Mouse (Mus musculus) olfactory bulb, adult 2 months (tissue): Measurements from ENCODE around the gene Rab31. TPM values are rescaled to one million over a fixed set of nuclear protein-coding genes. Genes with fewer than 3 reads are reported as not detected.

Source experiments
- H3K27ac ChIP-seq: fragments of 200-500 bp; 2 replicates; pipeline ENCODE4 v1.5.1; 2012; ENCODE audit warnings: low read depth, low read length; ENCODE audit not compliant: insufficient read depth
- H3K4me1 ChIP-seq: fragments of 200-500 bp; 2 replicates; pipeline ENCODE4 v1.6.1; 2012; ENCODE audit warnings: low read length; ENCODE audit not compliant: control insufficient read depth, insufficient read depth
- H3K4me3 ChIP-seq: fragments of 200-500 bp; 2 replicates; pipeline ENCODE4 v1.5.1; 2012; ENCODE audit warnings: mild to moderate bottlenecking, low read depth, low read length, moderate library complexity; ENCODE audit not compliant: insufficient read depth
- CTCF ChIP-seq: fragments of 200-500 bp; IDR thresholded peaks from 2 replicates; pipeline ENCODE4 v1.5.1; 2012; ENCODE audit warnings: low read depth, mild to moderate bottlenecking, low read length, moderate library complexity; ENCODE audit not compliant: insufficient read depth
- POLR2A ChIP-seq: fragments of 200-500 bp; IDR thresholded peaks from 2 replicates; pipeline ENCODE4 v1.6.1; 2012; ENCODE audit warnings: mild to moderate bottlenecking, low read depth, low read length, moderate library complexity; ENCODE audit not compliant: insufficient read depth
- WGBS: fragments of 180-500 bp; shearing (Covaris S2); methylation state at CpG from one replicate; pipeline ENCODE4 v1.1.7; 2018; 5-methylcytosine and 5-hydroxymethylcytosine counted together
- polyA plus RNA-seq: library from polyadenylated mRNA; stranded (reverse); fragments of >200 nt; gene quantifications from 2 replicates; pipeline ENCODE4 v1.2.4, GENCODE M21; 2012; ENCODE audit warnings: low replicate concordance; ENCODE audit not compliant: missing spikeins, insufficient read depth, insufficient read length

Gene Rab31
- polyA plus RNA-seq, 1 experiment, result not detected

DNA sequence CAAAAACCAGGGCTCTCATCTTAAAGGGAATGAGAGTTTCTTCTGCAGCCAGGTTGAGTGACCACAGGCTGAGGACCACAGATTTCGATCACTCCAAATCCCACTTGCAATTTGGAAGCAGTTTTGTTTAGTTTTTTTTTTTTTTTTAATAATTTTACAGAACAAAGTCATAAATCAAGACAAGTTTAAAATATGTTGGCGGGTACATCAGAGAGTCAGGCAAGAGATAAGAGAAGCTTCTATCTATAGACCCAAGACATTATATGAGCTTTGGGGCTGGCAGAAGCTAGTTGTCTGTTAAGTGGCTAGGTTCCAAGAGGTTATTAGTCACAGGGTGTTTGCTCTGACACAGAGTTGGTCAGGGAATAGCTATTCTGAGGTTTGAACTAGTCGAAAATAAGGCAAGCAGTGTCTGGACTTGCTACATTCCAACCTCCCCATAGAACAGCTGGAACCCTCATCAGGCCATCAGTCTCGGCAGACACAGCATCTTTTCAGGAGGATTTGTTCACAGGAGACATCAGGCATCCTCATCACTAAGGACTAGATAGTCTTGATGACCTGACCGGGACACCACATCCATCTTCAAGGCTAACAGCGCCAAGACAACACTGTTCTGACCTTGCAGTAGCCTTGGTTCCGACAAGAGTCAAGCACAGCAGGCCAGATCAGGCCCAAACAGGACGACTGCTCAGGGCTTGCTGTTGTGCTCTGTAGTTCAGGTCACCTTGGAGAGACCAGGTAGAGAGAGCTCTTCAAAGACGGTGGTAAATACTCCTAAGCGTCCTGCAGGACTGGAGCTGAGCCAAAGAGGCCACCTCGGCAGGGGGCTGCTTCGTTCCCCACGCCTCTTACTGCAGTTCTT is 68.8 kb downstream of the Rab31 start:
- 78% methylated on average over 13 of the region's 13 CpGs for WGBS
- Histone ChIP-seq H3K4me3 (no peak overlapping the region), H3K27ac (no peak overlapping the region), H3K4me1 (peaks cover 10% of the 10 kb centered on the region)
- no peak for TF ChIP-seq POLR2A
- no peak for TF ChIP-seq CTCF

DNA sequence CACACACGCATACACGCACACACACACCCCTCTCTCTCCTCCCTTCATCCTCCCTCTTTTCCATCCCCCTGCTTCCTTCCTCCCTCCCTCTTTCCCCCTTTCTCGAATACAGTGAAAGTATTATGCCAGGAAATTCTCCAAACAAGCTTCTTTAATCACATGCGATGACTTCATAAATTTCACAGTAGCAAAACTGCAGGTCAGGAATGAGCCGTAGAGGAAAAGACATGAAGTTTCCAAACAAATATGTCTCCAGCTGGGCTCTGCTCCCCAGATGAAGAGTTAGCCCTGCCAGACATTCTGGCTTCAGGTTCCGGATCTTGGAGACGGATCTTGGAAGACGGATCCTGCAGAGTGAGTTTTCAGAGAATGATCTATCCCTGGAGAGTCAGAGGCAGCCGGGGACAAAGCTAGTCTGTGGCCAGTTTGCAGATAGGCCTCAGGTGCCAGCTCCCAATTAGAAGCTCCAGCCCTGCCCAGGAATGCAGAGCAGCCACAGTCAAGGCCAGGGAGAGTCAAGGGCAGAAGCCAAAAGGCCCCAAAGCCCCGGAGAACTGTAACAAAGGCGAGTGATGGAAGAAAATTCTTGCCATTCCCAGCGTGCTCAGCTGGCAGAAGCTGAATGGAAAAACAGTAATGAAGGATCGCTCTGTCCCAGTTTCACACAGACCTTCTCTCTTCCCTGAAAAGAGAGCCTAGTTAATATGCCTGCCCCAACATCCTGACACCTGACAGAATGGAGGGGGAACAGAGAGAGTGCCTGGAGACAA is 70.6 kb downstream of the Rab31 start:
- WGBS, result 40% methylated on average over 13 of the region's 13 CpGs

GRCm38 (mm10) chr17:65701356-65701755 is 71.2 kb downstream of the Rab31 start:
- 66% methylated on average over 8 of the region's 8 CpGs for WGBS
- TF ChIP-seq CTCF, result no peak
- TF ChIP-seq POLR2A, result no peak
- Histone ChIP-seq H3K4me1 (peaks cover 10% of the 10 kb centered on the region), H3K4me3 (no peak overlapping the region), H3K27ac (peak overlapping the region; percentile 4)

More for the DNA sequence above, 70.6 kb downstream of the Rab31 start:
- Histone ChIP-seq H3K4me1 (peaks cover 10% of the 10 kb centered on the region), H3K27ac (peak overlapping the region; percentile 4), H3K4me3 (no peak overlapping the region)
- no peak for TF ChIP-seq POLR2A
- no peak for TF ChIP-seq CTCF

DNA sequence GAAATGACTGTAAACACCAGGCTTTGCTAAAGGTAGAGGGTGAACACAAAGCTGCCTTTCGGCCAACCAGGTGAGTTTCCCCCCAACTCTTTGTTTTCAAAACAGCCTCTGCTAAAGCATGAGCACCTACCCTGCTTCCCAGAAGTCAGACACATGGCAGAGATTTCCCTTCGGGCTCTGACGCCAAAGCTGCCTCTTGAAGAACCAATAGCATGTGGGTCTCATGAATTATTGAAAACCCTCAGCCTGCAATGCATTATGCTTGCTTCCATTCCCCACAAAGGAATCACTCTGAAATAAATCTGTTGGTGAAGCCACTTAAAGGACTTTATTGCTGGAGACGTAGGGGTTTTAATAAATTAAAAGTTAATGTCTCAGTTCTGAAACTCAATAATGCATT is 72.5 kb downstream of the Rab31 start:
- TF ChIP-seq CTCF, result no peak
- no peak overlapping the region for H3K27ac ChIP-seq
- no peak overlapping the region for H3K4me3 ChIP-seq
- H3K4me1 ChIP-seq, result peaks cover 7% of the 10 kb centered on the region; the same call in 1 of the 2 replicates
- WGBS, result 60% methylated on average over 4 of the region's 4 CpGs

DNA sequence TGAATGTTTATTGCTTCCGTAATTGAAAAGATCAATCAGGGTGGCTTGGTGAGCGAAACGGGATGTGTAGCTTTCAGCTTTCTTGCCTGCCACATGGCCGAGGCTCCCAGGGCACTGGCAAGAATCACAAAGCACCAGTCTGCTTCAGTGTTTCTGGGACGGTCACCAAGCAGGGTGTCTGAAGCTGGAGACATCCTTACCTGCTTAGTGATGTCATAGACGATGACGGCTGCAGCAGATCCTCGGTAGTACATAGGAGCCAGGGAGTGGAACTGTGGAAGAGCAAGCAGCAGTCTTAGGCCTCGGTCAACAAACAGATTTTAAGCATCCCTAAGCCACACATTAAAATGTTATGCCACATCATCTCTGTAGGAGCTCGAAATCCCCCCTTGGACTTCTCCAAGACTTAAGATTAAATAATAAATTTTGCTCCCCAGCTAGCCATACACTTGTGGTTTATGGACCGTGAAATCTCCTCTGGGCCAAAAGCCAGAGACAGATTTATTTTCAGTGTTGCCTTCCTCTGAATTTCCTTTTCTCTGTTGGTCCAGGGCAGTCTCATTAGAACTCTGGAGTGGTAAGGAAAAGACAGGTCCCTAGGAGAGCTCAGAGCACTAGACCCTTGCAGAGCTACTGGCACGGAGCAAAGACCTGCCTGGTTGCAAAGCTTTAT is 74.6 kb downstream of the Rab31 start:
- Histone ChIP-seq H3K4me3 (no peak overlapping the region), H3K4me1 (peaks cover 3% of the 10 kb centered on the region; the same call in 1 of the 2 replicates), H3K27ac (no peak overlapping the region)
- no peak for TF ChIP-seq CTCF
- no peak for TF ChIP-seq POLR2A
- 76% methylated on average over 12 of the region's 12 CpGs for WGBS

GRCm38 (mm10) chr17:65696939-65697338 is 75.6 kb downstream of the Rab31 start:
- 95% methylated on average over 13 of the region's 13 CpGs for WGBS
- TF ChIP-seq CTCF (no peak), POLR2A (no peak)
- Histone ChIP-seq H3K4me3 (no peak overlapping the region), H3K27ac (no peak overlapping the region), H3K4me1 (peaks cover 3% of the 10 kb centered on the region; the same call in 1 of the 2 replicates)

- 89% methylated on average over 4 of the region's 4 CpGs for WGBS
- TF ChIP-seq CTCF, result no peak
- TF ChIP-seq POLR2A, result no peak
These were observed 80.3 kb downstream of the Rab31 start for GRCm38 (mm10) chr17:65692276-65692675.

GRCm38 (mm10) chr17:65683731-65684130 is 88.8 kb downstream of the Rab31 start:
- 46% methylated on average over 2 of the region's 2 CpGs for WGBS
- peaks cover 9% of the 10 kb centered on the region for H3K4me1 ChIP-seq

More at GRCm38 (mm10) chr17:65692276-65692675, 80.3 kb downstream of the Rab31 start:
- Histone ChIP-seq H3K4me3 (no peak overlapping the region), H3K4me1 (no peaks in the 10 kb centered on the region), H3K27ac (no peak overlapping the region)

DNA sequence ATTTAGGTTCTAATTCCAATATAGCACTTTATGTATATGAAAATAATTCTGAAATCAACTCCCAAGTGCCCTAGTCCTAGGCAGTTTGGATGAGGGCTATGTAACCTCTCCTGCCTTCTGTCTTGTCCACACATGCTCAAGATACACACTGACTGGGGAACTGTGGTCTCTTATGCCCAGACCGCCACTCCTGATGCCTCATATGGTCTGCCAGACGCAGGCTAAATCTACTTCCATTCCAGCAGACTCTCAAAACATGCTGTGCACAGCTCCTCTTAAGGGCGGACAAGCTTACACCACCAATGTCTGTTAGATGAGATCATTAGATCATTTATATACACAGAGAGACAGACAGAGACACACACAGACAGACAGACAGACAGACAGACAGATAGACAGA is 89.2 kb downstream of the Rab31 start:
- no peak for TF ChIP-seq POLR2A
- TF ChIP-seq CTCF, result no peak
- H3K4me1 ChIP-seq, result peaks cover 9% of the 10 kb centered on the region
- 95% methylated on average over 3 of the region's 3 CpGs for WGBS
- H3K27ac ChIP-seq, result no peak overlapping the region
- H3K4me3 ChIP-seq, result no peak overlapping the region

More at GRCm38 (mm10) chr17:65683731-65684130, 88.8 kb downstream of the Rab31 start:
- no peak overlapping the region for H3K4me3 ChIP-seq
- TF ChIP-seq CTCF, result no peak
- no peak overlapping the region for H3K27ac ChIP-seq
